Mouse (Mus musculus): ENCODE measurements around the gene Fev.

Gene Fev

GRCm38 (mm10) chr1:74880785-74881360, 4.3 kb downstream of the Fev start:
- DNase-seq (ENCODE audit: low read depth, low spot score): peak; percentile 76

- no peak for DNase-seq (ENCODE audit: low read depth, low spot score)
Observed at GRCm38 (mm10) chr1:74877199-74877598, 8.0 kb downstream of the Fev start.

- DNase-seq (ENCODE audit: low read depth, low spot score): no peak
Observed at GRCm38 (mm10) chr1:74872218-74872617, 13.0 kb downstream of the Fev start.

- DNase-seq (ENCODE audit: low read depth, low spot score): no peak
Observed at GRCm38 (mm10) chr1:74861783-74862182, 23.4 kb downstream of the Fev start.

- no peak for DNase-seq (ENCODE audit: low read depth, low spot score)
Observed at GRCm38 (mm10) chr1:74859223-74859984, 25.8 kb downstream of the Fev start.

- no peak for DNase-seq (ENCODE audit: low read depth, low spot score)
Observed at GRCm38 (mm10) chr1:74858805-74859204, 26.4 kb downstream of the Fev start.

GRCm38 (mm10) chr1:74858171-74858719, 27.0 kb downstream of the Fev start:
- DNase-seq (ENCODE audit: low read depth, low spot score): peak; percentile 81

GRCm38 (mm10) chr1:74857677-74858076, 27.5 kb downstream of the Fev start:
- DNase-seq (ENCODE audit: low read depth, low spot score): no peak

- DNase-seq (ENCODE audit: low read depth, low spot score): no peak
Observed at GRCm38 (mm10) chr1:74857201-74857600, 28.0 kb downstream of the Fev start.

GRCm38 (mm10) chr1:74856791-74857190, 28.4 kb downstream of the Fev start:
- no peak for DNase-seq (ENCODE audit: low read depth, low spot score)

- no peak for DNase-seq (ENCODE audit: low read depth, low spot score)
Observed at GRCm38 (mm10) chr1:74856439-74856720, 28.8 kb downstream of the Fev start.

GRCm38 (mm10) chr1:74855651-74856438, 29.4 kb downstream of the Fev start:
- DNase-seq (ENCODE audit: low read depth, low spot score): no peak

GRCm38 (mm10) chr1:74855156-74855555, 30.1 kb downstream of the Fev start:
- no peak for DNase-seq (ENCODE audit: low read depth, low spot score)

- DNase-seq (ENCODE audit: low read depth, low spot score): peak; percentile 97
Observed at GRCm38 (mm10) chr1:74854306-74855056, 30.7 kb downstream of the Fev start, which contains the start of gene Cdk5r2. Gene Cdk5r2 (plus strand): TSS chr1:74854934.

GRCm38 (mm10) chr1:74851001-74851775, 34.0 kb downstream of the Fev start:
- no peak for DNase-seq (ENCODE audit: low read depth, low spot score)

GRCm38 (mm10) chr1:74850251-74850650, 35.0 kb downstream of the Fev start:
- no peak for DNase-seq (ENCODE audit: low read depth, low spot score)

- DNase-seq (ENCODE audit: low read depth, low spot score): no peak
Observed at GRCm38 (mm10) chr1:74848946-74849345, 36.3 kb downstream of the Fev start.

- no peak for DNase-seq (ENCODE audit: low read depth, low spot score)
Observed at GRCm38 (mm10) chr1:74846341-74846740, 38.9 kb downstream of the Fev start.

GRCm38 (mm10) chr1:74843090-74843489, 42.1 kb downstream of the Fev start:
- no peak for DNase-seq (ENCODE audit: low read depth, low spot score)

- no peak for DNase-seq (ENCODE audit: low read depth, low spot score)
Observed at GRCm38 (mm10) chr1:74833255-74833654, 52.0 kb downstream of the Fev start.
